Mouse (Mus musculus) CH12.LX (cell line): ENCODE data around the gene Sesn1. TPM values are rescaled to one million over a fixed set of nuclear protein-coding genes. Genes with fewer than 3 reads are reported as not detected.

Source experiments
- DNase-seq: peaks from one replicate; pipeline ENCODE4 v3.0.0-alpha.2; 2013; ENCODE audit errors: extremely low read depth
- H3K27ac ChIP-seq: 2 replicates; pipeline ENCODE4 v1.5.1; 2012; ENCODE audit warnings: low read depth, mild to moderate bottlenecking, control low read depth, moderate library complexity; ENCODE audit not compliant: insufficient read depth
- H3K27me3 ChIP-seq: replicated peaks from 2 replicates; pipeline ENCODE3; 2012; ENCODE audit warnings: inconsistent platforms
- H3K36me3 ChIP-seq, 2 experiments: replicated peaks in 1 of 2; 2 replicates each; pipeline versions ENCODE3 to v1.6.1; 2012; ENCODE audit warnings: inconsistent platforms in 1 of 2, low read length in 1 of 2, mild to moderate bottlenecking in 1 of 2, mixed read lengths in 1 of 2, moderate library complexity in 1 of 2; ENCODE audit not compliant: control insufficient read depth in 1 of 2, insufficient read depth in 1 of 2
- H3K4me1 ChIP-seq, 2 experiments: 2 replicates each; pipeline ENCODE4 v1.6.1; 2012; ENCODE audit warnings: inconsistent platforms in 1 of 2, moderate library complexity in 1 of 2; ENCODE audit not compliant: insufficient read depth in 2 of 2, control insufficient read depth in 1 of 2
- H3K4me2 ChIP-seq: 2 replicates; pipeline ENCODE4 v1.6.1; 2012; ENCODE audit warnings: low read depth, mild to moderate bottlenecking, control low read depth; ENCODE audit not compliant: poor library complexity, insufficient read depth, severe bottlenecking
- H3K4me3 ChIP-seq, 3 experiments: fragments of 150-350 bp in 1 of 3; sonication (generic) in 1 of 3; replicated peaks in 1 of 3; 2 replicates each; pipeline versions ENCODE3 to v1.5.1; 2011 to 2012; ENCODE audit warnings: low read depth in 2 of 3, low read length in 2 of 3, mild to moderate bottlenecking in 2 of 3, moderate library complexity in 2 of 3, control low read depth in 1 of 3, improper control_type of control experiment in 1 of 3, inconsistent platforms in 1 of 3, mixed read lengths in 1 of 3; ENCODE audit not compliant: poor library complexity in 1 of 3
- H3K79me2 ChIP-seq: replicated peaks from 2 replicates; pipeline ENCODE4 v1.6.1; 2012; ENCODE audit warnings: mild to moderate bottlenecking, moderate library complexity; ENCODE audit not compliant: control insufficient read depth, poor library complexity, insufficient read depth, severe bottlenecking; ENCODE audit errors: extremely low read depth
- H3K9ac ChIP-seq: 2 replicates; pipeline ENCODE4 v1.6.1; 2012; ENCODE audit warnings: low read depth, mild to moderate bottlenecking, control low read depth, moderate library complexity; ENCODE audit not compliant: insufficient read depth
- H3K9me3 ChIP-seq: replicated peaks from 2 replicates; pipeline ENCODE3; 2012; ENCODE audit warnings: low read length, inconsistent platforms, mixed read lengths
- CHD1 ChIP-seq: IDR thresholded peaks from 2 replicates; pipeline ENCODE4 v1.6.1; 2012; ENCODE audit warnings: low read depth, low read length, improper control_type of control experiment, inconsistent platforms
- CHD2 ChIP-seq: IDR thresholded peaks from 2 replicates; pipeline ENCODE4 v1.6.1; 2011; ENCODE audit warnings: low read length, improper control_type of control experiment
- CTCF ChIP-seq, 2 experiments: IDR thresholded peaks in 1 of 2; conservative IDR thresholded peaks in 1 of 2; 2 replicates each; pipeline ENCODE4 v1.5.1; 2011 to 2012; ENCODE audit warnings: low read depth in 2 of 2, low read length in 2 of 2, improper control_type of control experiment in 1 of 2, inconsistent platforms in 1 of 2, mild to moderate bottlenecking in 1 of 2, moderate library complexity in 1 of 2
- E2F4 ChIP-seq: IDR thresholded peaks from 2 replicates; pipeline ENCODE4 v1.6.1; 2011; ENCODE audit warnings: low read depth, low read length, improper control_type of control experiment; ENCODE audit not compliant: insufficient replicate concordance
- ELF1 ChIP-seq: IDR thresholded peaks from 2 replicates; pipeline ENCODE4 v1.6.1; 2014; ENCODE audit warnings: low read depth, mild to moderate bottlenecking, inconsistent platforms, low read length, improper control_type of control experiment
- HCFC1 ChIP-seq: IDR thresholded peaks from 2 replicates; pipeline ENCODE4 v1.6.1; 2012; ENCODE audit warnings: low read depth, mild to moderate bottlenecking, inconsistent platforms, low read length, improper control_type of control experiment
- IRF4 ChIP-seq: IDR thresholded peaks from 2 replicates; pipeline ENCODE4 v1.6.1; 2014; ENCODE audit warnings: low read depth, mild to moderate bottlenecking, inconsistent platforms, low read length, improper control_type of control experiment
- MEF2A ChIP-seq: IDR thresholded peaks from 2 replicates; pipeline ENCODE4 v1.6.1; 2014; ENCODE audit warnings: low read depth, mild to moderate bottlenecking, inconsistent platforms, low read length, improper control_type of control experiment, borderline replicate concordance
- MXI1 ChIP-seq: IDR thresholded peaks from 2 replicates; pipeline ENCODE4 v1.6.1; 2011; ENCODE audit warnings: mild to moderate bottlenecking, low read depth, low read length, improper control_type of control experiment
- MYC ChIP-seq: IDR thresholded peaks from 2 replicates; pipeline ENCODE4 v1.6.1; 2011; ENCODE audit warnings: low read depth, mild to moderate bottlenecking, improper control_type of control experiment, low read length
- NELFE ChIP-seq: IDR thresholded peaks from 2 replicates; pipeline ENCODE4 v1.6.1; 2011; ENCODE audit warnings: low read depth, low read length, improper control_type of control experiment
- PAX5 ChIP-seq: IDR thresholded peaks from 2 replicates; pipeline ENCODE4 v1.6.1; 2012; ENCODE audit warnings: low read length, inconsistent platforms, mixed read lengths
- RCOR1 ChIP-seq: conservative IDR thresholded peaks from 2 replicates; pipeline ENCODE4 v1.6.1; 2012; ENCODE audit warnings: low read depth, mild to moderate bottlenecking, inconsistent platforms, low read length, improper control_type of control experiment
- SMC3 ChIP-seq: IDR thresholded peaks from 2 replicates; pipeline ENCODE4 v1.6.1; 2011; ENCODE audit warnings: low read depth, low read length, improper control_type of control experiment
- TCF12 ChIP-seq: IDR thresholded peaks from 2 replicates; pipeline ENCODE4 v1.6.1; 2014; ENCODE audit warnings: low read depth, mild to moderate bottlenecking, inconsistent platforms, low read length, improper control_type of control experiment
- USF1 ChIP-seq: IDR thresholded peaks from 2 replicates; pipeline ENCODE4 v1.6.1; 2014; ENCODE audit warnings: low read depth, mild to moderate bottlenecking, inconsistent platforms, low read length, improper control_type of control experiment
- ZC3H11A ChIP-seq: IDR thresholded peaks from 2 replicates; pipeline ENCODE4 v1.6.1; 2012; ENCODE audit warnings: low read depth, mild to moderate bottlenecking, inconsistent platforms, low read length, improper control_type of control experiment
- ZKSCAN1 ChIP-seq: IDR thresholded peaks from 2 replicates; pipeline ENCODE4 v1.6.1; 2012; ENCODE audit warnings: low read depth, inconsistent platforms, low read length, improper control_type of control experiment, borderline replicate concordance
- dilution Hi-C: fragments of 300-500 bp; cut with MboI; formaldehyde crosslinking; loops from 2 replicates; pipeline ENCODE4 v1.14.3; 2020; ENCODE audit warnings: low sequenced_read_pairs; ENCODE audit not compliant: extremely low pct_unique_long_range_greater_than_20kb, extremely low pct_ligation_motif_present
- in situ Hi-C: fragments of 300-500 bp; cut with MboI; formaldehyde crosslinking; loops from 3 replicates; pipeline ENCODE4 v1.14.3; 2019; ENCODE audit warnings: low sequenced_read_pairs, low pct_ligation_motif_present, low pct_unique_long_range_greater_than_20kb, mixed read lengths
- polyA plus RNA-seq: library from polyadenylated mRNA; unstranded; fragments of >175 nt; gene quantifications from 2 replicates; pipeline ENCODE4 v1.2.1, GENCODE M21; 2012; ENCODE audit warnings: low read depth; ENCODE audit not compliant: insufficient read length
- total RNA-seq, 2 experiments: library from RNA; depleted of rRNA; stranded (reverse); fragments of 300-350 nt in 1 of 2; fragments of >200 nt in 1 of 2; gene quantifications; 2 replicates each; pipeline ENCODE4 v1.2.3; 2012 to 2014

Gene Sesn1
- total and polyA plus RNA-seq, 3 experiments, result 10.4 to 27.8 (median 22.0) TPM

GRCm38 (mm10) chr10:41912290-41912994 is 102.7 kb downstream of the Sesn1 start:
- no peak for TF ChIP-seq MXI1
- TF ChIP-seq E2F4, result no peak
- no peak for TF ChIP-seq MYC
- H3K27ac ChIP-seq, result no peak overlapping the region
- no peaks in the 10 kb centered on the region for H3K27me3 ChIP-seq
- dilution Hi-C loops, result no loop called here
- no peak overlapping the region for H3K9ac ChIP-seq
- in situ Hi-C loops, result no loop called here
- peaks cover 2 to 19% of the 10 kb centered on the region in 2 experiments for H3K36me3 ChIP-seq
- no peaks in the 10 kb centered on the region for H3K79me2 ChIP-seq
- H3K4me1 ChIP-seq, result peaks cover 2 to 41% of the 10 kb centered on the region in 2 experiments; a peak in 3 of 4 replicates
- no peak overlapping the region for H3K4me2 ChIP-seq
- H3K9me3 ChIP-seq, result no peaks in the 10 kb centered on the region
- DNase-seq, result no peak
- H3K4me3 ChIP-seq, result no peak overlapping the region

GRCm38 (mm10) chr10:41926726-41927125 is 117.0 kb downstream of the Sesn1 start:
- dilution Hi-C loops, result no loop called here

GRCm38 (mm10) chr10:41930966-41931365 is 121.2 kb downstream of the Sesn1 start:
- Histone ChIP-seq H3K27me3 (no peaks in the 10 kb centered on the region), H3K4me2 (no peak overlapping the region), H3K9ac (no peak overlapping the region), H3K9me3 (no peaks in the 10 kb centered on the region), H3K27ac (no peak overlapping the region), H3K79me2 (no peaks in the 10 kb centered on the region), H3K4me3 (no peak overlapping the region), H3K36me3 (peaks cover 0 to 5% of the 10 kb centered on the region in 2 experiments), H3K4me1 (peaks cover 8 to 16% of the 10 kb centered on the region in 2 experiments)
- dilution Hi-C loops (no loop called here), in situ Hi-C loops (no loop called here)
- no peak for DNase-seq
- TF ChIP-seq ZC3H11A (no peak), MEF2A (no peak), HCFC1 (no peak), RCOR1 (no peak), ZKSCAN1 (no peak), PAX5 (no peak), CHD1 (no peak), IRF4 (no peak), TCF12 (no peak), USF1 (no peak), CTCF (conservative IDR thresholded peaks at IDR 0.05 in 1 of 2, IDR thresholded peaks at IDR 0.05 in 1 of 2; ENCODE audit: low read depth in 2 of 2, low read length in 2 of 2) (no peak), ELF1 (no peak)

More at GRCm38 (mm10) chr10:41926726-41927125, 117.0 kb downstream of the Sesn1 start:
- Histone ChIP-seq H3K36me3 (peaks cover 0 to 5% of the 10 kb centered on the region in 2 experiments), H3K27me3 (no peaks in the 10 kb centered on the region)
- TF ChIP-seq CHD2 (no peak), SMC3 (no peak), ZKSCAN1 (no peak), CHD1 (no peak), NELFE (no peak)
- TF ChIP-seq, all 38 proteins: peak for 0
- DNase-seq, result no peak
- peaks cover 0 to 4% of the 10 kb centered on the region in 2 experiments; a peak in 2 of 4 replicates for H3K4me1 ChIP-seq
- in situ Hi-C loops, result no loop called here
- no peak overlapping the region for H3K4me2 ChIP-seq
- no peaks in the 10 kb centered on the region for H3K79me2 ChIP-seq
- no peak overlapping the region for H3K27ac ChIP-seq
- H3K4me3 ChIP-seq, result no peak overlapping the region
- peaks cover 3% of the 10 kb centered on the region for H3K9me3 ChIP-seq
- H3K9ac ChIP-seq, result no peak overlapping the region
